Mouse (Mus musculus) CH12.LX (cell line): ENCODE results near the gene Cry1.

Source experiments
- CTCF ChIP-seq, 2 experiments: IDR thresholded peaks in 1 of 2; conservative IDR thresholded peaks in 1 of 2; 2 replicates each; pipeline ENCODE4 v1.5.1; 2011 to 2012; ENCODE audit warnings: low read depth in 2 of 2, low read length in 2 of 2, improper control_type of control experiment in 1 of 2, inconsistent platforms in 1 of 2, mild to moderate bottlenecking in 1 of 2, moderate library complexity in 1 of 2
- EP300 ChIP-seq: IDR thresholded peaks from 2 replicates; pipeline ENCODE4 v1.6.1; 2011; ENCODE audit warnings: low read length, improper control_type of control experiment
- POLR2A ChIP-seq: IDR thresholded peaks from 2 replicates; pipeline ENCODE4 v1.6.1; 2011; ENCODE audit warnings: low read depth, mild to moderate bottlenecking, improper control_type of control experiment, low read length
- ZC3H11A ChIP-seq: IDR thresholded peaks from 2 replicates; pipeline ENCODE4 v1.6.1; 2012; ENCODE audit warnings: low read depth, mild to moderate bottlenecking, inconsistent platforms, low read length, improper control_type of control experiment

GRCm38 (mm10) chr10:85189966-85190365, 5.1 kb upstream of the Cry1 start:
- TF ChIP-seq CTCF (conservative IDR thresholded peaks at IDR 0.05 in 1 of 2, IDR thresholded peaks at IDR 0.05 in 1 of 2; ENCODE audit: low read depth in 2 of 2, low read length in 2 of 2) (no peak), EP300 (no peak), ZC3H11A (no peak), POLR2A (no peak)
